Mouse (Mus musculus) liver, adult 10 weeks (tissue): ENCODE measurements around the gene Rexo1. TPM values are rescaled to one million over a fixed set of nuclear protein-coding genes. Genes with fewer than 3 reads are reported as not detected.

ENCODE experiments used
- polyA plus RNA-seq: library from polyadenylated mRNA; stranded (reverse); fragments of 350-450 nt; fragmentation: Illumina TruSeq; extraction: RNeasy Lipid Tissue Mini Kit (QIAGEN cat#74804); gene quantifications from one replicate; pipeline ENCODE4 v1.2.3, GENCODE M21; 2014; ENCODE audit warnings: low read depth, low replicate concordance

The Rexo1 gene
- 0.72 TPM for polyA plus RNA-seq

GRCm38 (mm10) chr10:80561116-80561944, at the start of gene Rexo1:
Rexo1 (minus strand) TSS chr10:80561560.

DNA sequence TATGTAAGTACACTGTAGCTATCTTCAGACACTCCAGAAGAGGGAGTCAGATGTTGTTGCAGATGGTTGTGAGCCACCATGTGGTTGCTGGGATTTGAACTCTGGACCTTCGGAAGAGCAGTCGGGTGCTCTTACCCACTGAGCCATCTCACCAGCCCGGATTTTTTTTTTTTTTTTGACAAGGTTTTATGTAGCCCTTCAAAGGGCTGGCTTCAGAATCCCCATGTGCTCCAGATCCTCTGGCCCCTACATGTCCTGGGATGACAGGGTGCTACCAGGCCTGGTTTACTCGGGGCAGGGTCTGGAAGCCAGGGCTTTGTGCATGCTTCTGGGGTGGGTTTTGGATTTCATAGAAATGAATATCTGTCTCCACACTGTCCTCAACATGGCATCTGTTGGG, 44.4 kb upstream of the Rexo1 start, which contains the start of gene Gm49322:
Gene Gm49322, plus strand, starts transcription at position 301 of the 400 bp plus-strand sequence.

GRCm38 (mm10) chr10:80602698-80603325, 41.5 kb upstream of the Rexo1 start, which contains the start of the genes Scamp4 and Adat3:
Scamp4 (plus strand) TSS chr10:80602872.
Adat3 (plus strand) TSS chr10:80602880.

DNA sequence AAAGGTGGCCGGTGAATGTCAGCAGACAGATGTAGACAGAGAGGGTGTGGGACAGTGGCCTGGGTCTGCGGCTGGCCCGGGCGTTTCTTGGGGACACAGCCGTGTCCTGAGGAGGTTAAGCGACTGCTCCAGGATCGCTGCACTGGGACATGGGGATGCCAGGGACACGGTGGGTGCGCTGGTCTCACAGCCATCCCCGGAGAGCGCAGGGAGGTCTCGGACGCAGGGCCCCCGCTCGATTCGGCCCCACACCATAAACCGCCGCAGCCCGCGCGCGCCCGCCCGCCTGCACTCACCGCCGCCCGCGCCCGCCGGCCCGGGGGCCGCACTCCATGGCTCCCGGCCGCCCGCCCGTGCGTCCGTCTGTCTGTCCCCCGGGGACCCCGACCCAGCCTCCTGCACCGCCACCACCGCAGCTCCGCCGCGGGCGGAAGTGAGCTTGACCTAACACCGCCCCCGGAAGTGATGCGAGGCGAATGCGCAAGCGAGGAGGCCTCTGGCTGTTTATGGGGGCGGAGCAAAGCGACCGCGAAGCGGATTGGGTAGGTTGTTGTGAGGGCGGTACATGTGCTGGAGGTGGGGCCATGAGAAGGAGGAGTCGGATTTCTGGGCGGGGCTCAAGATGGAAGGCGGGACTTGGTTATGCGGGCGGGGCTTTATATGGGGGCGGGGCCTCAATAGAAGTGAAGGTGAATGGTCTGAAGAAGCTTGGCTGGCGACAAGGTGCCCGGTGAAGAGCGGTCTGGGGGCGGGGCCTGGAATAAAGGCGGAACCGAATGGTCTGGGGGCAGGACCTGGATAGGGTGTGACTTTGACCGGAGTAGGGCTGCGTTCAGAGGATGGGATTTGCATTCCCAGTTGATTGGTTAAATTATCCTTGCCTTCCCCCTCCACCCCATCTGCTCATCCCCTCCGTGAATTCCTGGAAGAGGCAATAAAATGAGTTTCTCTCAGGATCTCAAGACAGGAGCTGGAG, 28.8 kb upstream of the Rexo1 start, which contains the start of gene Abhd17a:
Gene Abhd17a, minus strand, starts transcription at position 463 of the 976 bp plus-strand sequence.

DNA sequence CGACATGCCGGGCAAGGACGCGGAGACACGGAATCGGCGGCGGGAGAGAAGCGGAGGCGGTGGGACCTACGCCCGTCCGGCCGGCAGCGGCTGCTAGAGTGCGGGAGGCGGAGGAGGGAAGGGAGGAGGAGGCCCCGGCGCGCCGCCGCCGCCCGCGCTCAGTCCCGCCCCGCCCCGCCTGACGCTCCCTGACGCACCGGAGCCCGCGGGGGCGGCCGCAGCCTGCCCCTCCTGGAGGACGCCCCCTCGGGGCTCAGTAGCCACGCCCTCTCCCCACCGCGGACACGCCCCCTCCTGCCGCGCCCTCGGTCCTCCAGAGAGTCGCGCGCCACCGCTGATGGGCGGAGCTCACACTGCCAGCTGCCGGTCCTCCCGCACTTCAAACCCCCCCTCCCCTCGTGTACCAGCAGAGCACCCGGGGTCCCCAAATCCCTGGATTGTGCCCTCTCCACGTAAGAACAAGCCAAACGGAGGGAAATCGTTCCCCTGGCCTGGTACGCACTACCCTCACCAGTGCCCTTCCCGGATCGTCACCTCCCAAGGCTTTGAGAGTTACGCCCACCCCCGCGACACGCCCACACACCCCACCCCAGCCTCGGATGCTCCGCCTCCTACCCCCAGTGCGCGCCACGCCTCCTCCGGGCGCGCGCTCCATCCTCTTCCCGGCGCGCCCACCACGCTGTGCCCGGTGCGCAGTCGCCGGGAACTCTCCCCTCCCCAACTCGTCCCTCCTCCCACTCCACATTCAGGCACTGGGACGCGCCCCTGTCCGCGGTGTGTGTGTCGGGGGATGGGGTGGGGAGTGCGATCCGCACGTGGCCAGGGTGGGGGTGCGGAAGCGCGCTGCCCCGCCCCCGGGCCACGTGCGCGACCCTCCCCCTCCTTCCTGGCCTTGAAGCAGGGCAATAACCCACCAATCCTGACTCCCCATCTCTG, 16.1 kb upstream of the Rexo1 start, which contains the start of gene Klf16:
Gene Klf16, minus strand, starts transcription at position 127 of the 936 bp plus-strand sequence.

DNA sequence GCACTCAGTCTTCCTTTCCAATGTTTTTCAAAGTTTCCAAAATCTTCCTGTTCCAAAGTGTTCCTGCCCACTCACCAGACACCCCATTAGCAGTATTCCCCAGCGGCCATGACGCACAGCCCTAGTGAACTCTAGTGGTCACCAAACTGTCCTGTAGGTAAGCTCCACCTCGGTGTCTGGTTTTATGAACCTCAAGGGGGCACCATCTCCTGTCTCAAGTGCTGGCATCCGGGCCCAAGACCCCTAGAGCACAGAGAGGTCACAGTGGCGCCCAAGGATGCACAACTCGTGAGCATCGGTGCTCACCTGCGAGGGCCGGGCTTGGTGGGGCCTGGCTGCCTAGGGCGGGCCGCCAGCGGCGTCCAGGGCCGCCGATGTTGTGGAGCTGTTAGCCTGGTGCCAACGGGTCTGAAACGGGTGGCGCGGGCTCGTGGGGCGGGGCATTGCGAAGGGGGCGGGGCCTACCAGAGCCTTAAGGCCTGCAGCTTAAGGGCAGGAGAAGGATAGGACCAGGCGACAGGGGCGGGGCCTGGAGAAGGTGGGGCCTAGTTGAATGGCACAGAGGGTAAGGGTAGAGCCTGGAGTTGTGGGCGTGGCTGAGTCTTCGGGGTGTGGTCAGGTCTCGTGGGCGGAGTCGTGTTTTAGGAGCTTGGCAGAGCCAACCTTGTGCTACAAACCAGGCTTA, 22.5 kb downstream of the Rexo1 start, which contains the start of gene Atp8b3:
Gene Atp8b3, minus strand, starts transcription at position 415 of the 685 bp plus-strand sequence.

DNA sequence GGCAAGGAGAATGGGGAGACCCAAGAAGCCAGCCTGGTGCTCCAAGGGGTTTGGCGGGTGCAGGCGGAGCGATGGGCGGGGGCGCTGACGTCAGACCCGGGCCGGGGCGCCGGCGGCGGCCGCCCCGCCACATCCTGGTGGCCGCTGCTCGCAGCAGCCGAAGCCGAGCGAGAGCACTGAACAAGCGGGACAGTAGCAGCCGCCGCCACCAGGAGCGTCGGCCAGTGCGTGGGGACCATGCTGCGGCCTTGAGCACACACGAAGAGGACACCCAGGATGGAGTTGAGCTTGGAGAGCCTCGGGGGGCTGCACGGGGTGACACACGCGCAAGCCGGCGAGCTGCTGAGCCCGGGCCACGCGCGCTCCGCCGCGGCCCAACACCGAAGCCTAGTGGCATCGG, 66.6 kb downstream of the Rexo1 start, which contains the start of gene Onecut3:
Gene Onecut3, plus strand, starts transcription at position 104 of the 400 bp plus-strand sequence.

Other genes with a start within 250 kb of the Rexo1 start
- gene 2310011J03Rik, start 241.0 kb downstream of the Rexo1 start, polyA plus RNA-seq, result 0.69 TPM
- gene Pcsk4, start 232.1 kb downstream of the Rexo1 start, polyA plus RNA-seq, result 0.32 TPM
- gene Reep6, start 231.6 kb downstream of the Rexo1 start, polyA plus RNA-seq, result 47.3 TPM
- 0.13 TPM for gene Adamtsl5, start 213.1 kb downstream of the Rexo1 start, polyA plus RNA-seq
- gene Plk5, start 205.1 kb downstream of the Rexo1 start, polyA plus RNA-seq, result not detected
- gene Mex3d, start 173.9 kb downstream of the Rexo1 start, polyA plus RNA-seq, result 1.4 TPM
- 0.98 TPM for gene Mbd3, start 162.0 kb downstream of the Rexo1 start, polyA plus RNA-seq
- gene Uqcr11, start 154.7 kb downstream of the Rexo1 start, polyA plus RNA-seq, result 3.9 TPM
- gene Tcf3, start 127.9 kb downstream of the Rexo1 start, polyA plus RNA-seq, result 1.3 TPM
- gene Onecut3, start 66.7 kb downstream of the Rexo1 start, polyA plus RNA-seq, result not detected
- gene Atp8b3, start 22.4 kb downstream of the Rexo1 start, polyA plus RNA-seq, result not detected
- gene Klf16, start 15.8 kb upstream of the Rexo1 start, polyA plus RNA-seq, result 0.50 TPM
- gene Abhd17a, start 28.8 kb upstream of the Rexo1 start, polyA plus RNA-seq, result not detected
- 1.7 TPM for gene Scamp4, start 41.3 kb upstream of the Rexo1 start, polyA plus RNA-seq
- gene Adat3, start 41.3 kb upstream of the Rexo1 start, polyA plus RNA-seq, result not detected
- not detected for gene Gm49322, start 44.5 kb upstream of the Rexo1 start, polyA plus RNA-seq
- 1.4 TPM for gene Csnk1g2, start 61.3 kb upstream of the Rexo1 start, polyA plus RNA-seq
- 0.53 TPM for gene Btbd2, start 95.5 kb upstream of the Rexo1 start, polyA plus RNA-seq
- gene Mknk2, start 116.6 kb upstream of the Rexo1 start, polyA plus RNA-seq, result 3.1 TPM
- 1.0 TPM for gene Mob3a, start 140.4 kb upstream of the Rexo1 start, polyA plus RNA-seq
- 2.7 TPM for gene Izumo4, start 140.6 kb upstream of the Rexo1 start, polyA plus RNA-seq
- gene Ap3d1, start 180.7 kb upstream of the Rexo1 start, polyA plus RNA-seq, result 7.5 TPM
- gene Dot1l, start 193.6 kb upstream of the Rexo1 start, polyA plus RNA-seq, result 1.1 TPM
- gene Sf3a2, start 236.6 kb upstream of the Rexo1 start, polyA plus RNA-seq, result 1.1 TPM
- gene Plekhj1, start 237.1 kb upstream of the Rexo1 start, polyA plus RNA-seq, result 5.0 TPM
- gene Amh, start 243.7 kb upstream of the Rexo1 start, polyA plus RNA-seq, result not detected